Mouse (Mus musculus) stomach, postnatal 0 days (tissue): ENCODE data around the gene Igll1. TPM values are rescaled to one million over a fixed set of nuclear protein-coding genes. Genes with fewer than 3 reads are reported as not detected.

Source experiments
- ATAC-seq: fragments of 200-750 bp; cut with Nextera tagmentation; 2 replicates; pipeline ENCODE4 v1.8.0; 2017; ENCODE audit not compliant: low FRiP score, low TSS enrichment
- DNase-seq: peaks from one replicate; pipeline ENCODE4 v3.0.0-alpha.2; 2016; ENCODE audit warnings: low spot score
- H3K27ac ChIP-seq: fragments of 300-500 bp; sonication (generic); replicated peaks from 2 replicates; pipeline ENCODE4 v1.5.1; 2014; ENCODE audit warnings: mild to moderate bottlenecking, control low read depth
- H3K27me3 ChIP-seq: fragments of 300-500 bp; sonication (generic); 2 replicates; pipeline ENCODE4 v1.6.1; 2014; ENCODE audit warnings: low read length; ENCODE audit not compliant: control insufficient read depth, insufficient read depth
- H3K36me3 ChIP-seq: fragments of 300-500 bp; sonication (generic); 2 replicates; pipeline ENCODE4 v1.6.1; 2014; ENCODE audit warnings: low read length, mixed read lengths; ENCODE audit not compliant: control insufficient read depth, insufficient read depth
- H3K4me1 ChIP-seq: fragments of 300-500 bp; sonication (generic); replicated peaks from 2 replicates; pipeline ENCODE4 v1.6.1; 2014; ENCODE audit warnings: antibody characterized with exemption; ENCODE audit not compliant: control insufficient read depth, insufficient read depth
- H3K4me2 ChIP-seq: fragments of 300-500 bp; sonication (generic); replicated peaks from 2 replicates; pipeline ENCODE4 v1.6.1; 2014; ENCODE audit warnings: low read depth, mild to moderate bottlenecking, control low read depth, moderate library complexity
- H3K4me3 ChIP-seq: fragments of 300-500 bp; sonication (generic); 2 replicates; pipeline ENCODE4 v1.5.1; 2014; ENCODE audit warnings: low read depth, low read length, control low read depth
- H3K9ac ChIP-seq: fragments of 300-500 bp; sonication (generic); 2 replicates; pipeline ENCODE4 v1.6.1; 2014; ENCODE audit warnings: mild to moderate bottlenecking, low read length, control low read depth, mixed read lengths
- H3K9me3 ChIP-seq: fragments of 300-500 bp; sonication (generic); 2 replicates; pipeline ENCODE4 v1.6.1; 2016; ENCODE audit warnings: low read length; ENCODE audit not compliant: control insufficient read depth
- CTCF ChIP-seq: IDR thresholded peaks from 2 replicates; pipeline ENCODE4 v1.5.1; 2016; ENCODE audit warnings: antibody characterized with exemption, low read depth, mild to moderate bottlenecking, moderate library complexity
- EP300 ChIP-seq: optimal IDR thresholded peaks from 2 replicates; pipeline ENCODE3; 2016; ENCODE audit warnings: antibody characterized with exemption
- WGBS: fragments of 180-500 bp; shearing (Covaris S2); extraction: QIAGEN DNeasy Blood & Tissue Kit; methylation state at CpG from one replicate; pipeline ENCODE4 v1.1.7; 2014; 5-methylcytosine and 5-hydroxymethylcytosine counted together
- polyA plus RNA-seq: library from polyadenylated mRNA; unstranded; fragments of >200 nt; fragmentation: Nextera tagmentation; extraction: Ambion mirVana; gene quantifications from 2 replicates; pipeline ENCODE4 v1.2.1, GENCODE M21; 2015

Igll1 gene
- polyA plus RNA-seq: 0.19 TPM in 1 of 2 replicates, not detected in the other

DNA sequence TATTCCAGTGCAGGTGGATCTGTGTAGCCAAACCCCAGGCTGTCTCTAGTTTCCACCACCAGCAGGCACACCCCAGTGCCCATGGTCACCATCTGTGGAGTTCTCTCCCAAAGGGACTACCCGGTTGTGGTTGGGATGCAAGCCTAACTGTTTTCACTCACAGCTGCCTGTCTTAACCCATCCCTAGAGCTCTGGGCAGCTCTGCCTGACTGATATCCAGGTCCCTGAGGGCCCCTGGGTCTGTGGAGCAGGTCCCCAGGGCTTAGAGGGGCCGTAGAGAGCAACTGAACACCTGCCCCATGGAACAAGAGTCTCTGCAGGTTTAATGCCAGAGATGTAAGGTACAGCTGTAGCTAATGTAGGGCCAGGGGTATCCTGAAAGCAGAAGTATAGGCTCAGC, at the start of gene Igll1:
Gene Igll1, minus strand, starts transcription at position 8 of the 400 bp plus-strand sequence.
- WGBS: 81% methylated on average over 2 of the region's 2 CpGs
- no peaks in the 10 kb centered on the region for H3K4me1 ChIP-seq
- no peak within 1 kb of the TSS for H3K9ac ChIP-seq
- TF ChIP-seq EP300: no peak
- TF ChIP-seq CTCF: no peak
- ATAC-seq (no peak), DNase-seq (peak; percentile 10)
- no peaks in the 10 kb centered on the region for H3K27me3 ChIP-seq
- no peak within 1 kb of the TSS for H3K4me2 ChIP-seq
- H3K9me3 ChIP-seq: no peaks in the 10 kb centered on the region
- no peak within 1 kb of the TSS for H3K27ac ChIP-seq
- H3K36me3 ChIP-seq: no peaks in the 10 kb centered on the region
- no peak within 1 kb of the TSS for H3K4me3 ChIP-seq

GRCm38 (mm10) chr16:16913440-16913839, 49.7 kb upstream of the Igll1 start:
- no peak for ATAC-seq
- no peak for DNase-seq
- no peaks in the 10 kb centered on the region for H3K9me3 ChIP-seq
- 0 out of 2 replicates have a peak overlapping the region, but pooled peaks have one; percentile 13 for H3K9ac ChIP-seq
- TF ChIP-seq EP300 (no peak), CTCF (no peak)
- no peak overlapping the region for H3K27ac ChIP-seq
- H3K4me1 ChIP-seq: no peaks in the 10 kb centered on the region
- H3K27me3 ChIP-seq: no peaks in the 10 kb centered on the region
- WGBS: 40% methylated on average over 1 of the region's 1 CpGs
- no peak overlapping the region for H3K4me3 ChIP-seq
- H3K4me2 ChIP-seq: no peak overlapping the region
- H3K36me3 ChIP-seq: peaks cover 20% of the 10 kb centered on the region

DNA sequence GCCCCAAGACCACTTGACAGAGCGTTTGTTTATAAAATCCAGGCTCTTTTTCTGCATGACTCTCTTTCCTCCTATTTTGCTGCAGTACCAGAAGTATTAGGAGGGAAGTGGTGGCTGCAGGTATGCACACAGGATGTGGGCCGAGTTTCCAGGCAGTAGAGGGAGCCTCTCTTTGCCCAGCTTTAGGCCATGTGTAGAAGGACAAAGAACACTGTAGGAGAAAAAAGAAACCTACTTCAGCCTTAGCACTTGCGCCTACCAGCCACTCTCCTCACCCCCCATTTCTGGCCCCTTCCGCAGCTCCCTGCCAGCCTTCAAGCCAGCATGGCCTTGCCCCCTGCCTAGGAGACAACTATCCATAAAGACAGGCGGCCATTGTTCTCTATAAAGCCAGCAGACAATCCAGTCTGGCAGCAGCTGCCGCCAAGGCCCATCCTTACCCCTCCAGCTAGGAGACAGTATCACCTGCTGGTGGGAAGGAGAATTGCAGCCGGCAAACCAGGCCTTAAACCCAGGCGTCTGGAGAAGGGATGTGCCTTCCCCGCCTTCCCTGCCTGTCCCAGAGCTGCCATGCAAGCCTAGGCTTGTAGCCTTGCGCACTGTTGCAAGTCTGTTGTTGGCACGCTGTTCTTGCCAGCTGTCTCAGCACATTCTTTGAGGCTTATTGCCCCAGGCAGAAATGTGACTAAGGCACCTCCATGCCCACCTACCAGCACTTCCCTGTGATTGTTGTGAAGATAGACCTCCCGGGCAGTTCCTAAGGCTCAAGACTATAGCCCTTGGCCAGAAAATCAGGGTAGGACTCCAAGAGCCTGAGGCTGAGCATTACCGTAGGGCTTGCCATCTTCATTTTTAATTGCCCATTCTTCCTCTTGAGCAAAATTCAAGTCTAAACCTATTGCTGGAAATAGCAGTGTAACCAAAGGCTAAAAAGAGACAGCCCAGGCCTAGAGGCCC, 48.1 kb upstream of the Igll1 start:
- no peaks in the 10 kb centered on the region for H3K27me3 ChIP-seq
- H3K4me2 ChIP-seq: no peak overlapping the region
- peaks cover 15% of the 10 kb centered on the region for H3K36me3 ChIP-seq
- no peak overlapping the region; the same call in 1 of the 2 replicates for H3K9ac ChIP-seq
- H3K27ac ChIP-seq: peak overlapping the region; percentile 63; the same call in 1 of the 2 replicates
- H3K4me1 ChIP-seq: no peaks in the 10 kb centered on the region
- ATAC-seq (peak; percentile 86), DNase-seq (peak; percentile 69)
- H3K9me3 ChIP-seq: no peaks in the 10 kb centered on the region
- no peak overlapping the region for H3K4me3 ChIP-seq
- 40% methylated on average over 13 of the region's 13 CpGs for WGBS
- TF ChIP-seq CTCF (peak; percentile 97), EP300 (no peak)

- Histone ChIP-seq H3K4me3 (no peak overlapping the region), H3K27me3 (no peaks in the 10 kb centered on the region), H3K9me3 (no peaks in the 10 kb centered on the region), H3K4me2 (no peak overlapping the region), H3K27ac (peak overlapping the region; percentile 63; the same call in 1 of the 2 replicates), H3K4me1 (no peaks in the 10 kb centered on the region), H3K9ac (no peak overlapping the region), H3K36me3 (peaks cover 13% of the 10 kb centered on the region)
- WGBS: 68% methylated on average over 6 of the region's 6 CpGs
- no peak for TF ChIP-seq CTCF
- no peak for TF ChIP-seq EP300
- ATAC-seq (peak; percentile 24; the same call in 1 of the 2 replicates), DNase-seq (no peak)
These were observed 44.0 kb upstream of the Igll1 start for GRCm38 (mm10) chr16:16907799-16908198.

- no peak for DNase-seq
- no peak overlapping the region for H3K4me2 ChIP-seq
- 86% methylated on average over 5 of the region's 5 CpGs for WGBS
- ATAC-seq: peak; percentile 31; the same call in 1 of the 2 replicates
- H3K36me3 ChIP-seq: peaks cover 5% of the 10 kb centered on the region; the same call in 1 of the 2 replicates
- no peaks in the 10 kb centered on the region for H3K9me3 ChIP-seq
- no peaks in the 10 kb centered on the region for H3K27me3 ChIP-seq
- H3K4me1 ChIP-seq: no peaks in the 10 kb centered on the region
- no peak for TF ChIP-seq EP300
- TF ChIP-seq CTCF: no peak
- no peak overlapping the region for H3K27ac ChIP-seq
- no peak overlapping the region for H3K9ac ChIP-seq
- no peak overlapping the region for H3K4me3 ChIP-seq
These were observed 39.4 kb upstream of the Igll1 start for GRCm38 (mm10) chr16:16903188-16903587.

GRCm38 (mm10) chr16:16902329-16902728, 38.5 kb upstream of the Igll1 start:
- H3K27ac ChIP-seq: no peak overlapping the region
- WGBS: 75% methylated on average over 4 of the region's 4 CpGs
- H3K36me3 ChIP-seq: peaks cover 5% of the 10 kb centered on the region; the same call in 1 of the 2 replicates
- ATAC-seq (no peak), DNase-seq (no peak)
- no peak overlapping the region for H3K4me2 ChIP-seq
- no peaks in the 10 kb centered on the region for H3K27me3 ChIP-seq
- H3K4me3 ChIP-seq: no peak overlapping the region
- TF ChIP-seq EP300 (no peak), CTCF (no peak)
- H3K9me3 ChIP-seq: no peaks in the 10 kb centered on the region
- H3K9ac ChIP-seq: no peak overlapping the region
- H3K4me1 ChIP-seq: no peaks in the 10 kb centered on the region
